8 mouse cellular contexts compared by ENCODE assay signal in genomic region chr9:106367001-106367400, GRCm38 (mm10). TPM values are rescaled to one million over a fixed set of nuclear protein-coding genes. Genes with fewer than 3 reads are reported as not detected.
DNase-seq lines count a peak whose midpoint lies in the region; ATAC-seq and TF ChIP-seq lines count a peak whose summit lies in the region.

No protein-coding gene starts in this region.

- DNase-seq in left cerebral cortex, adult 2 months (ENCODE audit: extremely low spot score in 1 of 2, low spot score in 2 of 2): no peak
- DNase-seq in left cerebral cortex, adult 11 months (ENCODE audit: low spot score): no peak
- no peak for DNase-seq in thymus, postnatal 0 days (ENCODE audit: low spot score)
- no peak for DNase-seq in cerebellum, postnatal 4 days (ENCODE audit: low spot score in 2 of 2)
- no peak for DNase-seq in urinary bladder, postnatal 4 days (ENCODE audit: low spot score in 2 of 2)

- no peak for ATAC-seq in embryonic facial prominence, embryonic 12.5 days (ENCODE audit: insufficient number of reproducible peaks, insufficient read depth, low FRiP score, low TSS enrichment)
- no peak for ATAC-seq in limb, embryonic 13.5 days (ENCODE audit: low FRiP score, low read depth)

- H3K27me3 ChIP-seq in embryonic facial prominence, embryonic 12.5 days: no peaks in the 10 kb centered on the region
- H3K27me3 ChIP-seq in limb, embryonic 13.5 days: no peaks in the 10 kb centered on the region

- no peaks in the 10 kb centered on the region for H3K9me3 ChIP-seq in embryonic facial prominence, embryonic 12.5 days
- H3K9me3 ChIP-seq in limb, embryonic 13.5 days: no peaks in the 10 kb centered on the region

- no peak for TF ChIP-seq POLR2A in olfactory bulb, adult 2 months (IDR thresholded peaks at IDR 0.05; ENCODE audit: insufficient read depth, low read depth, low read length)

- WGBS in embryonic facial prominence, embryonic 12.5 days: 15% methylated on average over 5 of the region's 5 CpGs
- WGBS in limb, embryonic 13.5 days: 20% methylated on average over 5 of the region's 5 CpGs
- WGBS in olfactory bulb, adult 2 months: 23% methylated on average over 5 of the region's 5 CpGs

- intact Hi-C loops in left cerebral cortex, adult 2 months (cut with DNase I): loop anchor here (1.0 to 5.0 kb wide), 2 partner anchors 77 to 105 kb away; no protein-coding TSS in a partner anchor

- peaks cover 41% of the 10 kb centered on the region for H3K4me1 ChIP-seq in embryonic facial prominence, embryonic 12.5 days
- H3K4me1 ChIP-seq in limb, embryonic 13.5 days: peaks cover 50% of the 10 kb centered on the region
- H3K4me1 ChIP-seq in olfactory bulb, adult 2 months (ENCODE audit: control insufficient read depth, insufficient read depth, low read length): peaks cover 17% of the 10 kb centered on the region

- peak overlapping the region; percentile 54 for H3K9ac ChIP-seq in embryonic facial prominence, embryonic 12.5 days
- peak overlapping the region; percentile 83 for H3K9ac ChIP-seq in limb, embryonic 13.5 days

- TF ChIP-seq CTCF in left cerebral cortex, adult 2 months (IDR thresholded peaks at IDR 0.05): no peak
- TF ChIP-seq CTCF in olfactory bulb, adult 2 months (IDR thresholded peaks at IDR 0.05; ENCODE audit: insufficient read depth, low read depth, low read length): no peak

- H3K4me3 ChIP-seq in left cerebral cortex, adult 2 months: peak overlapping the region; percentile 69
- peak overlapping the region; percentile 95 for H3K4me3 ChIP-seq in embryonic facial prominence, embryonic 12.5 days
- H3K4me3 ChIP-seq in limb, embryonic 13.5 days: peak overlapping the region; percentile 98
- H3K4me3 ChIP-seq in olfactory bulb, adult 2 months (ENCODE audit: insufficient read depth, low read depth, low read length): peak overlapping the region; percentile 50

- peak overlapping the region; percentile 71 for H3K27ac ChIP-seq in left cerebral cortex, adult 2 months
- H3K27ac ChIP-seq in embryonic facial prominence, embryonic 12.5 days: peak overlapping the region; percentile 99
- H3K27ac ChIP-seq in limb, embryonic 13.5 days: peak overlapping the region; percentile 95
- no peak overlapping the region for H3K27ac ChIP-seq in olfactory bulb, adult 2 months (ENCODE audit: insufficient read depth, low read depth, low read length)

- H3K4me2 ChIP-seq in embryonic facial prominence, embryonic 12.5 days (replicated peaks): peak overlapping the region; percentile 88
- peak overlapping the region; percentile 95 for H3K4me2 ChIP-seq in limb, embryonic 13.5 days (replicated peaks)

- H3K36me3 ChIP-seq in embryonic facial prominence, embryonic 12.5 days: peaks cover 16% of the 10 kb centered on the region
- H3K36me3 ChIP-seq in limb, embryonic 13.5 days: peaks cover 15% of the 10 kb centered on the region

RNA-seq across cellular contexts. Expression of gene Dusp7, which starts 1.4 kb away (rescaled TPM):
- 100 to 1,000 TPM; 105 to 115 TPM for total RNA-seq in left cerebral cortex, adult 2 months (2021)
- polyA plus RNA-seq in embryonic facial prominence, embryonic 12.5 days (2016; fragmentation: Nextera tagmentation; extraction: Ambion mirVana): 51.1 and 59.2 TPM in 2 replicates
- polyA plus RNA-seq in limb, embryonic 13.5 days (2015; fragmentation: Nextera tagmentation; extraction: Ambion mirVana): 40.5 and 41.1 TPM in 2 replicates
- not detected in 2 replicates for polyA plus RNA-seq in olfactory bulb, adult 2 months (2012; ENCODE audit: insufficient read depth, insufficient read length, low replicate concordance, missing spikeins)
- 9.1 and 11.3 TPM in 2 replicates for polyA plus RNA-seq in thymus, postnatal 0 days (2015; fragmentation: Nextera tagmentation; extraction: Ambion mirVana)

Comparison
In these comparisons a context has a peak if more than half of its experiments do, and no peak if none do; other contexts are left out.
1. RNA of gene Dusp7, which starts 1.4 kb away (polyA plus RNA-seq): 51.1 to 59.2 TPM in embryonic facial prominence, embryonic 12.5 days, 40.5 to 41.1 TPM in limb, embryonic 13.5 days and 9.1 to 11.3 TPM in thymus, postnatal 0 days; not detected in olfactory bulb, adult 2 months; every median in the first group is over 10 times any median in the second.
2. Peak in every context shown above with its lines, with median percentiles within 50 percentile points of each other: H3K4me3 ChIP-seq.